Mouse (Mus musculus): ENCODE results near the gene Akr1c19.
"Not testable (repeated sequence)": the region's sequence is repeated elsewhere in the genome, so short reads cannot be mapped to it uniquely, and the experiment has no call there.

Akr1c19 gene

GRCm38 (mm10) chr13:4265455-4265854 is 37.0 kb downstream of the Akr1c19 start:
- in situ Hi-C loops (cut with MboI, MseI), result not testable (repeated sequence)

GRCm38 (mm10) chr13:4270860-4271259 is 42.4 kb downstream of the Akr1c19 start:
- in situ Hi-C loops (cut with MboI, MseI), result no loop called here

- in situ Hi-C loops (cut with MboI, MseI), result no loop called here
Observed at GRCm38 (mm10) chr13:4277526-4277925, 49.0 kb downstream of the Akr1c19 start.

- in situ Hi-C loops (cut with MboI, MseI), result no loop called here
Observed at GRCm38 (mm10) chr13:4279284-4279683, 50.8 kb downstream of the Akr1c19 start, which contains the start of gene Akr1c12. TSS of gene Akr1c12 (minus strand) at chr13:4279433.

- in situ Hi-C loops (cut with MboI, MseI), result loop anchor here (10.0 kb wide), 1 partner anchor 157 kb away; no protein-coding TSS in a partner anchor
Observed at GRCm38 (mm10) chr13:4281471-4282412, 53.2 kb downstream of the Akr1c19 start.

- in situ Hi-C loops (cut with MboI, MseI), result no loop called here
Observed at GRCm38 (mm10) chr13:4296991-4297390, 68.5 kb downstream of the Akr1c19 start.

All from T-helper 2 cell (primary cell).